Mouse (Mus musculus): ENCODE data around the gene Gm42906. TPM values are rescaled to one million over a fixed set of nuclear protein-coding genes. Genes with fewer than 3 reads are reported as not detected.

Gm42906 gene
- polyA plus RNA-seq, 1 experiment = not detected

DNA sequence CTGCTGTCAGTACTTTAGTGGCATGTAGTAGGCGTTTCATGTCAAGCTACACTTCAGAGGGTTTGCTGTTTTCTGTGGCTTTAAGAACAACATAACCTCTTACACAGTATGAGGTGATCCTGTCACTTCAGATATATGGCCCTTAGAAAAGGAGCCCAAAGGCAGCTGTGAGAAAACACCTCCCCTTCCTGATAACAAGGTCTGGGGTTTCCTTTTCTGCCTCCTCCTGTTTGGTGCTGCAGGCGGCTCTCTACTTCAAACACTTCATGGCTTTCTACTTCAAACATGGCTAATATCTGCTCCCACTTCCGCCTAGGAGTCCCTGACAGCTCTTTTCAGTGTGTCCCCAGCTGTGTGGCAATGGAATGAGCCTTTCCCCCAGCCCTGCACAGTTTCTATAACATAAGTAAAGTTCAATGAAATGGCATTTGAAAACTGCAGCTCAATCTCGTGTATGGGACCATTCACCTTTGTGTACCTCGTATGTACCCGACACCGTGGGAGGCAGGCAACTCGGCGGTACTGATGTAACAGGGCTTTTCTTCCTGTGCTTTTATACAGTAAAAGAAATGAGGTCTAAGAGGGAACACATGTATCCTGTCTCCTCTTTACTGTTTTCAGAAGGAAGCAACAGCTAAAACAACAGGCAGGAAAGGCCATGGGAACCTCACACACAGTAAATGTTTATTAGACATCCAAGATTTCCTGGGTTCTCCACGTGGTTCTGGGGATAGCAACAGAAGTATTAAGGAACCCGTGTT lies 180.7 kb downstream of the Gm42906 start:
- no peaks in the 10 kb centered on the region for H3K79me2 ChIP-seq (ENCODE audit: control insufficient read depth, insufficient read depth)
- no peak for TF ChIP-seq MAX (IDR thresholded peaks at IDR 0.05)
- no peak for TF ChIP-seq FOSL1 (IDR thresholded peaks at IDR 0.05; ENCODE audit: insufficient read depth, low read length, poor library complexity, severe bottlenecking)
- no peak for TF ChIP-seq USF1 (IDR thresholded peaks at IDR 0.05; ENCODE audit: low read depth)
- TF ChIP-seq MYOG (IDR thresholded peaks at IDR 0.05; ENCODE audit: control insufficient read depth, extremely low read depth, insufficient read length) = no peak
- TF ChIP-seq MYOD1 (IDR thresholded peaks at IDR 0.05; ENCODE audit: control insufficient read depth, insufficient read length, low read depth) = no peak
- TF ChIP-seq CEBPB (IDR thresholded peaks at IDR 0.05; ENCODE audit: low read depth) = no peak
- TF ChIP-seq CTCF (IDR thresholded peaks at IDR 0.05; ENCODE audit: control insufficient read depth, insufficient read depth, insufficient read length) = no peak

DNA sequence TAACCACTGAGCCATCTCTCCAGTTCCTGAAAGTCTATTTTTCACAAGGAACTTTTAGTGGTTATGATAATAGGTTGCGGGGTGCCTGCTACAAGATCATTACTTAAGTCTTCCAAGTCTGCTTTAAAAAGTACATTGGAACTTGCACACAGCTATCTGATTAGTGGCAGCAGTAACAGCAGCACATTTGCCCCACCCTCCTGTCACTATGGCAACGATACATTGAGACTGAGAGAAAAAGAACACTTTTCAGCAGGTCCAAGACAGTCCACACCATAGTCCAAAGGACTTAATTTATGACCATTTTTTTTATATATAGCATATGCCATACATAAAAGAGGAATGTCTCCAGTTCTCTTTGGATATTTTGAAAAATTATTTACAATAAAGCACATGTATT lies 181.7 kb downstream of the Gm42906 start:
- no peaks in the 10 kb centered on the region for H3K79me3 ChIP-seq (ENCODE audit: low read depth)
- H3ac ChIP-seq (ENCODE audit: control insufficient read depth, insufficient read length, low read depth) = no peak overlapping the region
- no peaks in the 10 kb centered on the region for H3K36me3 ChIP-seq (ENCODE audit: control insufficient read depth, insufficient read depth)
- no peak overlapping the region for H3K4me3 ChIP-seq (ENCODE audit: insufficient read depth, poor library complexity, severe bottlenecking)
- TF ChIP-seq CEBPB (IDR thresholded peaks at IDR 0.05; ENCODE audit: low read depth) = no peak
- no peak for TF ChIP-seq MAX (IDR thresholded peaks at IDR 0.05)
- no peak for TF ChIP-seq USF1 (IDR thresholded peaks at IDR 0.05; ENCODE audit: low read depth)
- TF ChIP-seq CTCF (IDR thresholded peaks at IDR 0.05; ENCODE audit: control insufficient read depth, insufficient read depth, insufficient read length) = no peak
- TF ChIP-seq FOSL1 (IDR thresholded peaks at IDR 0.05; ENCODE audit: insufficient read depth, low read length, poor library complexity, severe bottlenecking) = no peak
- no peak for TF ChIP-seq MYOD1 (IDR thresholded peaks at IDR 0.05; ENCODE audit: control insufficient read depth, insufficient read length, low read depth)
- H3K27me3 ChIP-seq (ENCODE audit: control insufficient read depth, insufficient read depth, insufficient read length) = no peaks in the 10 kb centered on the region
- no peaks in the 10 kb centered on the region for H3K79me2 ChIP-seq (ENCODE audit: control insufficient read depth, insufficient read depth)

More for the DNA sequence above, 180.7 kb downstream of the Gm42906 start:
- no peaks in the 10 kb centered on the region for H3K36me3 ChIP-seq (ENCODE audit: control insufficient read depth, insufficient read depth)
- no peaks in the 10 kb centered on the region for H3K79me3 ChIP-seq (ENCODE audit: low read depth)
- H3K4me3 ChIP-seq (ENCODE audit: insufficient read depth, poor library complexity, severe bottlenecking) = no peak overlapping the region
- no peaks in the 10 kb centered on the region for H3K27me3 ChIP-seq (ENCODE audit: control insufficient read depth, insufficient read depth, insufficient read length)
- H3ac ChIP-seq (ENCODE audit: control insufficient read depth, insufficient read length, low read depth) = no peak overlapping the region

DNA sequence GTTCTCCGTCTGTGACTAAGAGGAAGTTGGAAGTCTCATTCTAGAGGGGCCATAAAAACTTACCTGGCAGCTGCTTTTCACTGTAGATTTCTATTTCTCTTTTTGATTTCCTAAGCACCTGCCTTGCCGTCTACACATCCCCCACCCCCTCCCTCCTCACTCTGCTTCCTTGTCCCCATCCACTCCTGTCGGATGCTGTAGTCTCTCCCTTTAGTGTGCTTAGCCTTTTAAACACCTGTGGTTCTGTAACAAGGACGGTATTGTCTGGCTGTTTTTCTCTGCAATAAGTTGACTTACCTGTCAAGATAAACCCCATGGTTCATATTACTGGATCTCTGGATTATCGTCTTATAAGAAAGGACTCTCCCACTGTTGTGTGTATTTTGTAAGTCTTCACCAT lies 182.4 kb downstream of the Gm42906 start:
- no peaks in the 10 kb centered on the region for H3K36me3 ChIP-seq (ENCODE audit: control insufficient read depth, insufficient read depth)
- H3ac ChIP-seq (ENCODE audit: control insufficient read depth, insufficient read length, low read depth) = no peak overlapping the region
- no peaks in the 10 kb centered on the region for H3K27me3 ChIP-seq (ENCODE audit: control insufficient read depth, insufficient read depth, insufficient read length)
- TF ChIP-seq CTCF (IDR thresholded peaks at IDR 0.05; ENCODE audit: control insufficient read depth, insufficient read depth, insufficient read length) = no peak
- no peak for TF ChIP-seq CEBPB (IDR thresholded peaks at IDR 0.05; ENCODE audit: low read depth)
- TF ChIP-seq MAX (IDR thresholded peaks at IDR 0.05) = no peak
- no peak for TF ChIP-seq MYOG (IDR thresholded peaks at IDR 0.05; ENCODE audit: control insufficient read depth, extremely low read depth, insufficient read length)
- TF ChIP-seq USF1 (IDR thresholded peaks at IDR 0.05; ENCODE audit: low read depth) = no peak
- no peak for TF ChIP-seq MYOD1 (IDR thresholded peaks at IDR 0.05; ENCODE audit: control insufficient read depth, insufficient read length, low read depth)
- TF ChIP-seq FOSL1 (IDR thresholded peaks at IDR 0.05; ENCODE audit: insufficient read depth, low read length, poor library complexity, severe bottlenecking) = no peak
- H3K79me3 ChIP-seq (ENCODE audit: low read depth) = no peaks in the 10 kb centered on the region
- no peaks in the 10 kb centered on the region for H3K79me2 ChIP-seq (ENCODE audit: control insufficient read depth, insufficient read depth)
- H3K4me3 ChIP-seq (ENCODE audit: insufficient read depth, poor library complexity, severe bottlenecking) = no peak overlapping the region

DNA sequence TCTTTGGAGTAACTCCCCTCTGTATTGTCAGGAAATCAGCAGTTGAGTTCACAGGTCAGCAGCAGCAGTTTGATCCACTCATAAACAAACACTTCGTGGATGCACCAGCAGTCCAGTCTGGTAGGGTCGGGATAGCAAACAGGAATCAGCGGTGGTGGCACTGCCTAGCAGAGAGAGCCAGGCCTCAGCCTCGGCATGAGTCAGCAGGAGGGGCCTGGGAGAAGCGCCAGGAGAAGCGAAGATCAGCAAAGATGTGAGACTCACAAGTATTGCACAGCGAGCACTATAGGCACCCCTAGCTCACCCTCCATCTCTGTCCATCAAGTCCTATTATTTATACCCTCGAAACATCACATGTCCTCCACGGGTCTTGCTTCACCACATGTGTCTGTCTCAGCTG lies 189.2 kb downstream of the Gm42906 start:
- H3ac ChIP-seq (ENCODE audit: control insufficient read depth, insufficient read length, low read depth) = no peak overlapping the region
- TF ChIP-seq CEBPB (IDR thresholded peaks at IDR 0.05; ENCODE audit: low read depth) = peak; percentile 20
- TF ChIP-seq MYOG (IDR thresholded peaks at IDR 0.05; ENCODE audit: control insufficient read depth, extremely low read depth, insufficient read length) = no peak
- H3K79me3 ChIP-seq (ENCODE audit: low read depth) = no peaks in the 10 kb centered on the region
- H3K27me3 ChIP-seq (ENCODE audit: control insufficient read depth, insufficient read depth, insufficient read length) = no peaks in the 10 kb centered on the region
- no peak overlapping the region for H3K4me3 ChIP-seq (ENCODE audit: insufficient read depth, poor library complexity, severe bottlenecking)
- no peaks in the 10 kb centered on the region for H3K36me3 ChIP-seq (ENCODE audit: control insufficient read depth, insufficient read depth)
- H3K79me2 ChIP-seq (ENCODE audit: control insufficient read depth, insufficient read depth) = no peaks in the 10 kb centered on the region

DNA sequence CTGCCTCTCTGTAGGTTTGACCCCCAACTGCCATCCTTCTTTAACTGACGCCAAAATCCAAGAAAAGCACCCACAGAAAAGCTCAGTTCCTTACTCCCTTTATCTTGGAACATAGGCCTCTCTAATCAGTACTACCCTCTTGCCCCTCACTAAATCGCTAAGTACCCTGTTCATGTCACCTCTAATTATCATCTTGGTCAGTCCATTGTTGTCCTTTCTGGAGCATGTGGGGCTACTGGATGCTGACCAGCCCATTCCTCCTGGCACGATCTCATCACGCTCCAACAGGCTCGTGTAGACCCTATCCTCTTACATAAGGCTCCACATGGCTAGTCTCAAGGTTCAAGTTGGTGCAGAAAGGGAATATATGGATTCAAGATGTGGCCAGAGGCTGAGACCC lies 191.6 kb downstream of the Gm42906 start:
- no peaks in the 10 kb centered on the region for H3K27me3 ChIP-seq (ENCODE audit: control insufficient read depth, insufficient read depth, insufficient read length)
- no peak overlapping the region for H3K4me3 ChIP-seq (ENCODE audit: insufficient read depth, poor library complexity, severe bottlenecking)
- H3K79me3 ChIP-seq (ENCODE audit: low read depth) = no peaks in the 10 kb centered on the region
- no peaks in the 10 kb centered on the region for H3K79me2 ChIP-seq (ENCODE audit: control insufficient read depth, insufficient read depth)
- no peak overlapping the region for H3ac ChIP-seq (ENCODE audit: control insufficient read depth, insufficient read length, low read depth)
- no peaks in the 10 kb centered on the region for H3K36me3 ChIP-seq (ENCODE audit: control insufficient read depth, insufficient read depth)
- TF ChIP-seq CTCF (IDR thresholded peaks at IDR 0.05; ENCODE audit: control insufficient read depth, insufficient read depth, insufficient read length) (no peak), MAX (IDR thresholded peaks at IDR 0.05) (no peak), CEBPB (IDR thresholded peaks at IDR 0.05; ENCODE audit: low read depth) (no peak), MYOD1 (IDR thresholded peaks at IDR 0.05; ENCODE audit: control insufficient read depth, insufficient read length, low read depth) (no peak), MYOG (IDR thresholded peaks at IDR 0.05; ENCODE audit: control insufficient read depth, extremely low read depth, insufficient read length) (no peak), USF1 (IDR thresholded peaks at IDR 0.05; ENCODE audit: low read depth) (no peak), FOSL1 (IDR thresholded peaks at IDR 0.05; ENCODE audit: insufficient read depth, low read length, poor library complexity, severe bottlenecking) (no peak)

Measured in C2C12 (cell line).